Mouse (Mus musculus): ENCODE measurements at regions not wholly inside any gene's neighbourhood (a gene's known extent, or its start where the extent isn't known, plus 50 kb on each side); places are given as distances from the start of the nearest gene placed in this dataset.

GRCm38 (mm10) chr11:22675754-22676153, 163.9 kb downstream of the Tmem17 start:
- TF ChIP-seq POLR2A (IDR thresholded peaks at IDR 0.05; ENCODE audit: low read depth, low read length), result no peak
- no peak for TF ChIP-seq CTCF (IDR thresholded peaks at IDR 0.05; ENCODE audit: extremely low read depth, insufficient read length, insufficient replicate concordance, low read depth, low read length)
